Mouse (Mus musculus): ENCODE data around the gene Tssc4. TPM values are rescaled to one million over a fixed set of nuclear protein-coding genes. Genes with fewer than 3 reads are reported as not detected.
A peak's percentile ranks its signal among the peaks of the same experiment; 100 is the strongest.

Gene Tssc4
- total RNA-seq, 1 experiment from 2014 or later = 25.5 TPM

GRCm38 (mm10) chr7:143044049-143044825 lies 24.8 kb upstream of the Tssc4 start:
- ATAC-seq (replicated peaks; ENCODE audit: low read depth, poor library complexity, severe bottlenecking) = no peak

DNA sequence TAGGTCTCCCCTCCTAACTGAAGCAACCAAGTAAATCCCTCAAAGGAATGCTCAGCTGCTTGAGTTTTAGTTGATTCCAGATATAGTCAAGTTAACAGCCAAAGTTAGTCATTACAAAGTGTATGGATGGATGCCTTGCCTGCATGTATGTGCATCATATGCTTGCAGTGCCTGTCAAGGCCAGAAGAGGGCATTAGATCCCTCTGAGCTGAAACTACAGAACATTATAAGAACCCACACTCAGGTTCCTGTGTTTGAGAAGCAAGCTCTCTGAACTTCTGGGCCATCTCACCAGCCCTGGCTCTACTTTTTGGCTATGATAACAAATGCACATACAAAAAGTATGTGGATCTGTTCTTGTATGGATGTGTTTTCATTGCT lies 24.2 kb upstream of the Tssc4 start:
- ATAC-seq (replicated peaks; ENCODE audit: low read depth, poor library complexity, severe bottlenecking) = no peak

DNA sequence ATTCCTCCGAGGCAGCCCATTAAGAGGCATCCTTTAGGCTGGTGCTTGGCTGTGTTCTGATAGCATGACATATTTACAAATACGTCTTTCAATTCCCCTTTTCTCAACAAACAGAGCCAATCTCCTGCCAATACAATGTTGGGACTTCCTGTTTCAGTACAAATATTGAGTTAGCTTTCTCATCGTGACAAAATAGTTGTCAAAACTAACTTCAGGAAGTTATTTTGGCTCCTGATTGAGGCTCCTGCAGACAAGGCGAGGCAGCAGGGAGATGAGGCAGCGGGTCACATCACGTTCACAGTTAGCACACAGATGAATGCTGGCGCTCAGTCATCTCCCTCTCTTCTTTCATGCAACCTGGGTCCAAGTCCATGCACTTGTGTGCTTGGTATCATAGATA lies 22.7 kb upstream of the Tssc4 start:
- ATAC-seq (replicated peaks; ENCODE audit: low read depth, poor library complexity, severe bottlenecking) = peak; percentile 33

DNA sequence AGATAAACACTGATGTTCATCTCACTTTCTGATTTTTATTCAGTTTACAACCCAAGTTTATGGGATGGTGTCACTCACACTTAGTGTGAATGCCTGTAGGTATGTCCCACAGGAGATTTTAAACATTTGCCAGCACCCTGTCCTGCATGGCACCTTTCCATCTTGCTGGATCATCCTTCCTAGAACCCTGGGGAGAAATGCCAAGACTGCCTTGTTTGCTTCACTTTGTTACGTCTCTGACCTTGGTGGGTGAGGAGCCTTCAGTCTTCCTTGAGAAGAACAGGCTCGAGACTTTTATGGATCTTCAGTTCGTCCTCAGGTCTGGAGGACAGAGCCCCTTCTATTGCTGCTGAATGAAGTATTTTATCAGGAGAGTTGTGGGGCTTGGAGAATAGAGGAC lies 19.7 kb upstream of the Tssc4 start:
- ATAC-seq (replicated peaks; ENCODE audit: low read depth, poor library complexity, severe bottlenecking) = no peak

GRCm38 (mm10) chr7:143049841-143050816 lies 18.9 kb upstream of the Tssc4 start:
- ATAC-seq (replicated peaks; ENCODE audit: low read depth, poor library complexity, severe bottlenecking) = no peak

DNA sequence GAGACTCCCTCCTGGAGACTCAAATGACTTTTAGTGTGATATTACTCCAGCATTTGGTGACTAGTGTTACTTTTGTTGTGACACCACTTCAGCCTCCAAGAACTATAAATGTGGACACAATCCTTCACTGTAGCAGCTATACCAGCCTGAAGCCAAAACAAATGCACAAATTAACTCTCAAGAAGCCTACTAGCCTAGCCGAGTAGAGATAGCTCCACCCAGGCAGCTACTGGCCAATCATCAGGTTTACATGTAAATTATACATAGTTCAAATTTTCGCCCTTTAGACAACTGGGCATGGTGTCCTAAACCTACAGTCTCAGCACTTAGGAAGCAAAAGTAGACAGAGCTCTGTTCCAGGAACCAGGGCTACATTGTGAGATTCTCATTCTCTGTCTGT lies 17.7 kb upstream of the Tssc4 start:
- ATAC-seq (replicated peaks; ENCODE audit: low read depth, poor library complexity, severe bottlenecking) = no peak

DNA sequence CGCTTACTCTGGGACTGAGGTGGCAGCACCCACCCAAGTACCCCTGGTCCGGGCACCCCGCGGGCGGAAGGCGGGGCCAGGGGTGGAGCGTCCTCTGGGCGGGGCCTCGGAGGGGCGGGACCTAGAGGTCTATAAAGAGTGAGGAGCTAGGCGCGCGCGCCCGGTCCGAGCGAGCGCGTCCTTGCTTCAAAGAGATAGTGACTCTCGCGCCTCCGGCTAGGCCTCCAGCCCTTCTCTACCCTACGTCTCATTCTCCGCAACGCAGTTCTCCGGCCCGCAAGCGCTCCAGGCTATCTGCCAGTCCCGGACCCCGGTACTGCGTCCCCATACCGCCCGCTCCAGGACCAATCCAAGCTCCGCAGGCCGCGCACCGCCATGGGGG lies 16.4 kb upstream of the Tssc4 start, which contains the start of gene Cd81:
TSS of gene Cd81 (plus strand) at position 114 of the 382 bp plus-strand sequence.
- ATAC-seq (replicated peaks; ENCODE audit: low read depth, poor library complexity, severe bottlenecking) = peak; percentile 63

GRCm38 (mm10) chr7:143053008-143053899 lies 15.8 kb upstream of the Tssc4 start:
- peak; percentile 9 for ATAC-seq (replicated peaks; ENCODE audit: low read depth, poor library complexity, severe bottlenecking)

DNA sequence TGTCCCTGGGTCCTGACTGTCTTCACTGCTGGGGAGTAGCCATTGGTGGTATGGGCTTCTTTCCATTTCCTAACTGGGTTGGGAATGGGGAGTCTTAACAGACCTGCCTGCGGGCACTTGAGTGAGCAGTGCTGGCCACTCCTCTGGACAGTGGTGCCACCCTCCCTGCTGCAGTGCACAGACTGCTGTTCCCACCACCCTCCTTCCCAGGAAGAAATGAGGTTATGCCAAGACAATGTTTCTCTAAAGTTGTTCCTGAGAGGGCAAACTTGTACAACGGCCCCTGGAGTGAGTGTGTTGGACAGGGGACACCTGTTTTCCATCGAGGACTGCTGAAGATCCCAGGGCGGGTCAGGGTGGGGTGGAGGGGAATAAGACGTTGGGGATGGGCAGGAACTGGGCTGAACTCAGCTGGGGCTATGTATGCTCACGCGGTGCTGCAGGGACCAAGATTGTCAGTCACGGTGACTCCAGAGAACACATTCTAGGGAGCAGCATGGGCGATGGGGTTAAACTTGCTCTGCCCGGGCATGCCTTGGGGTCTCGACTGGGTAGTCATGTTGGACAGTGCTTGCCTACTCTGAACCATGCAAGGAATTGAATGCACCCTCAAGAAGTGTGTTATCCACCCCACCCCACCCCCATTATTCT lies 15.0 kb upstream of the Tssc4 start:
- no peak for ATAC-seq (replicated peaks; ENCODE audit: low read depth, poor library complexity, severe bottlenecking)

DNA sequence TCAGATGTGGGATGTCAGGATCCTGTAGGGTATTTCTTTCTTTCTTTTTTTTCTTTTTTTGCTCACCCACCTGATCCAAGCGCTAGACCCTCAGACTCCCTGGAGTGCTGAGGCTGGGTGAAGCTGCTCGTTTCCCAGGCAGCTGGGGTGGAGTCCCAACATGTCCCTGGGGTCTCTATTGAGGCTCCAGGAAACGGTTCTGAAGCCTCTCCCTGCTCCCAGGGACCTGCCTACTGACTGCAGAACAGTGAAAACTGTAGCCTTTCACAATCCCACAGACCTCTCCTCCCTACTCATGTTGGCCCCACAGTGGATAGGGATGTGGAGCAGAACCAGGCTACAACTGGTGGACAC lies 14.5 kb upstream of the Tssc4 start:
- ATAC-seq (replicated peaks; ENCODE audit: low read depth, poor library complexity, severe bottlenecking) = no peak

DNA sequence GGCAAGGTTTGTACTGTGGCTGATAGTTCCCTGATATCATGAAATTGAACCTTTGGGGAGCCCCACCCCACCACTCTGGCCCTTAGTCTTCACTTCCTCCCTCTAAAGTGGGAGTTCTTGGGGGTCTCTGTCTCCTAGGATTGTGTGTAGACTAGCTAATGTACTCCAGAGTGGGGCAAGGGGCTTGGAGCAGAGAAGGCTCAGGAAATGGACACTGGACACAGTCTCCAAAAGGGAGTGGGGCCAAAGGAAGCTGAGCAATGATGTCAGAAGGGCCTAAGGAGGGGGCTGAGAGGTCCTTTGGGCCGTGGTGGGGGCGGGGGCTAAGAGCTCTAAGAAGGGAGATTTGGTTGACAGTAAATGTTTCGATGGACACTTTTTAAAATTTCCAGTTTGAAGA lies 14.0 kb upstream of the Tssc4 start:
- ATAC-seq (replicated peaks; ENCODE audit: low read depth, poor library complexity, severe bottlenecking) = no peak

DNA sequence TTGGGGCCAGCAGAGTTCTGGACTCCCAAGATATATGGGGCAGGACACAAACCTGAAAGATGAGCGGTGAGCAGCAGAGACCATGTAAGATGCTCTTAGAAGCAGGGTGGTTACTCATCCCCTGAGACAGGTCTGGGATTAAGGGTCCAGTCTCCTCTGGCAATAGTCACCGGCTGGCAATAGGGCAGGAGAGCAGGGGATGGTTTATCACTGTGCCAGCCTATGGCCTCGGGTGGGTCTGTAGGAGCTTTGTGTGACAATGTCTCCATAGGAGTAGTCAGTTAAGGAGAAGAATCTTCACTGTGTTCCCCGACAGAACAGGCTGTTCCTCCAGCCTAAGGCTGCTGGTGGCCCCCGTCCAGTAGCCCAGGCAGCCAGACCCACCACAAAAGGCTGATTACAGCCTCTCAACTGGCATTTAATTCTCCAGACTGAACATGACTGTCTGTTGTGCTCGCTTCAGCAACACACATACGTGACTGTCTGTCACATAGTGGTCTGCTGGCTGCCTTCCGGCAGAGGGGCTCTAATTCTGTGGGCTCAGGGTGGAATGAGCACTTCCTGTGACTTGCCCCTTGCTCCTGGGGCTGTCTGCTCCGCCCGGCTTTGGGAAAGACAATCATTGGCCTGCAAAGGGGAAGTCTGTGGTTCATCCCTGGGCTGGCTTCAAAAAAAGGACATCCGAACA lies 13.4 kb upstream of the Tssc4 start:
- peak; percentile 37 for ATAC-seq (replicated peaks; ENCODE audit: low read depth, poor library complexity, severe bottlenecking)

- ATAC-seq (replicated peaks; ENCODE audit: low read depth, poor library complexity, severe bottlenecking) = no peak
Measured at GRCm38 (mm10) chr7:143057023-143057422, 12.0 kb upstream of the Tssc4 start.

DNA sequence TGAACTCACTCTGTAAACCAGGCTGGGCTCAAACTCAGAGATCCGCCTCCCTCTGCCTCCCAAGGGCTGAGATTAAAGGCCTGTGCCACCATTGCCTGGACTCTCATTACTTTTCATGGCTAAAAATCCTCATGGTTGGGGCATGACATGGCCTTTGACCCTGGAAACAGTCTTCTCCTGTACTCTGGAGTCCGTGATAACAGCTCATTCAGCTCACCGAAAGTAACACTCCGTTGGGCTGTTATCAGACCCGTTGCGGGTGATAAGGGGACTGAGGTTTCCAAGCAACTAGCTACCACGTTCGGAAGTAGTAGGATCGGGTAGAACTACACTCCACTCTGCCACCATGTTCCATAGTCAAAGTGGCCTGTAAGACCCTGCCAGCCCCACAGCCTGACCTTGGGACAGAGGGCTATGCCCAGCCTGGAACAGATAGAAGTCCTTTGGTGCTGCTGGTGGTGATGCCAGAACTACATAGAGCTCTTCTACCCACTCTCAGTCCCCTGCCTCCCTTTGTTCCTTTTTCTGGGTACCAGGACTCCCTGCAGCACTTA lies 11.3 kb upstream of the Tssc4 start:
- peak; percentile 19 for ATAC-seq (replicated peaks; ENCODE audit: low read depth, poor library complexity, severe bottlenecking)

DNA sequence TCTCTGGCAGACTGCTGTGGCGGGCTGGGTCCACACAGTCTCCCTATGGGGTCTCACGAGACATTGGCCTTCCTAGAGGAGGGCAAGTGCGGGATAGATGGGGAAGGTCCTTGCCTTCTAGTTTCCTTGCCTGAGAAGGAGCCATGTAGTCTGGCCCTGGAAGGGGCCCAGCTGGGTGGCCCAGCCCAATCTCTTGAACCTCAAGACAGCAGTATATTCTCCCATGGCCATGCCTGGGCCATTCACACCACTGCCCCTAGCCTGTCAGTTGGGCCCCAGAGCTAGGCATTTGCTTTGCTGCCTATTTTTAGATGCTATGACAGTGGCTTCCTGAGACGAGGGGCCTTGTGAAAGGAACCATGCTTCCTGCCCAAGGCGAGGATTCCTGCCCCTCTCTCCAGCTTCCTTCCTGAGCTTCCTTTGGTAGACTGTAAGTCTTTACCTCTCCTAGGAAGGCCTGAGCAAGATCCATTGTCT lies 10.8 kb upstream of the Tssc4 start:
- ATAC-seq (replicated peaks; ENCODE audit: low read depth, poor library complexity, severe bottlenecking) = peak; percentile 6; the same call in 1 of the 2 replicates

- peak; percentile 11; the same call in 1 of the 2 replicates for ATAC-seq (replicated peaks; ENCODE audit: low read depth, poor library complexity, severe bottlenecking)
Measured at GRCm38 (mm10) chr7:143059202-143059870, 9.7 kb upstream of the Tssc4 start.

DNA sequence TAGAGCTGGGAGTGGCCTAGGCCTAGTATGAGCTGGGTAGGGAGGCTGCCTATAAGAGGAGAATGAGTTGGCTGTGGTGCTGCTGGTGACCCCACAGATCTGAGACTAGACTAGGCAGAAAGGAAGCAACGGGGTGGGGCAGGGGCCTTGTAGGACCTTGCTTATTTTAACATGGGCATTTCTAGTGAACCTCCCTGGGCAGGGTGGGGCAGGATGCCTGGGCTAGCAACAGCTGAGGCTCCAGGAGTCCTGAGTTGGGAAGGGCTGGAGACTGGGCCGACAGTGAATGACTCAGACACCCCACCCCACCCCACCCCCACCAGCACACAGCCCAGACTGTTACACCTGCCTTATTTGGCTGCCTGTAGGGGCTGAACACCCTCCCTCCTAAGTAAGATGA lies 6.3 kb upstream of the Tssc4 start:
- no peak for ATAC-seq (replicated peaks; ENCODE audit: low read depth, poor library complexity, severe bottlenecking)

DNA sequence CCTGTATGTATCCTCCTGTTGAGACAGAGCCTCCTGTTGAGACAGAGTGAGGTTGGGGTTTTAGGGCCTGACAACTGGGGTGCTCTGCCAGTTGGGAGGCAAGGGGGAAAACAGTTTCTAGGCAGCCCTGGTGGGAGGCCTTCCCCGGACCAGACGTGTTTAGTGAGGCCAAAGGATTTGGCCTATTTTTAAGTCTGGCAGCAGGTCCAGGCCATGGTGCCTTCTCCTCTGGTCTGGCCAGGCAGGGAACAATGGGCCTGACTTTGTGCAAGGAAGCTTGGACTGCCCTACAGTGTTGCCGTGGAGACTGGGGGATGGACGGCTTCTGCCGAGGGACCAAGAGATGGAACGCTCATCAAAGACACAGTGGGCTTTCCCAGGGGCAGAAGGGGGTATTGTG lies 4.8 kb upstream of the Tssc4 start:
- ATAC-seq (replicated peaks; ENCODE audit: low read depth, poor library complexity, severe bottlenecking) = no peak
